ENCODE assay signal across 1 mouse cellular context in the genomic region with DNA sequence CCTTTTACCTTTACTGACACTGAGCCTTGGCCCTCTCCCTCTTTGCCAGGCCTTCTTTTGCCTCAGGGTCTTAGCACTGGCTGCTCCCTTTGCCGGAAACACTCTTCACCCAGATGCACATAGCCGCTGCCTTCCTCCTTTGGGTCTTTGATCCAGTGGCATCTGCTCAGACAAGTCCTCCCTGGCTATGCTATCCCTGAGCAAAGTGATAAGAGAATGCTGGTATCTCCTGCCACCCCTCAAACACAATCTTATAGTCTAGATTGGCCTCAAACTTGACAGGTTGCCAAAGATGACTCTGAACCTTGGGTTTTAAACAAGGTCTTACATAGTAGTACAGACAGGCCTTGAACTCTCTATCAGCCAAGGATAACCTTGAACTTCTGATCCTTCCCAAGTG.
A peak's percentile ranks its signal among the peaks of the same experiment; 100 is the strongest.
TF ChIP-seq lines count a peak whose summit lies in the region.

No protein-coding gene starts in this region.

TF ChIP-seq in MEL, 35 proteins besides CTCF, POLR2A, EP300 and RAD21 (continued from another document):
- peak; percentile 15; the same call in 1 of the 2 replicates for TF ChIP-seq SIN3A (IDR thresholded peaks at IDR 0.05; ENCODE audit: low read length)
- peak; percentile 24 for TF ChIP-seq SMC3 (IDR thresholded peaks at IDR 0.05; ENCODE audit: low read depth, low read length)
- 0 out of 2 replicates have a peak, but pooled peaks have one; percentile 34 for TF ChIP-seq ETS1 (IDR thresholded peaks at IDR 0.05; ENCODE audit: low read depth, low read length)
- no peak for TF ChIP-seq MYC (IDR thresholded peaks at IDR 0.05; ENCODE audit: low read depth, low read length)
